Mouse (Mus musculus) left cerebral cortex, adult 11 months (tissue): Measurements from ENCODE around the gene Mrm1.

Source experiments
- DNase-seq: peaks from one replicate; pipeline ENCODE4 v3.0.0; 2022; ENCODE audit warnings: low spot score

Gene Mrm1

GRCm38 (mm10) chr11:84813724-84814510, 5.4 kb downstream of the Mrm1 start:
- no peak for DNase-seq

GRCm38 (mm10) chr11:84804373-84804772, 14.9 kb downstream of the Mrm1 start:
- DNase-seq = no peak

DNA sequence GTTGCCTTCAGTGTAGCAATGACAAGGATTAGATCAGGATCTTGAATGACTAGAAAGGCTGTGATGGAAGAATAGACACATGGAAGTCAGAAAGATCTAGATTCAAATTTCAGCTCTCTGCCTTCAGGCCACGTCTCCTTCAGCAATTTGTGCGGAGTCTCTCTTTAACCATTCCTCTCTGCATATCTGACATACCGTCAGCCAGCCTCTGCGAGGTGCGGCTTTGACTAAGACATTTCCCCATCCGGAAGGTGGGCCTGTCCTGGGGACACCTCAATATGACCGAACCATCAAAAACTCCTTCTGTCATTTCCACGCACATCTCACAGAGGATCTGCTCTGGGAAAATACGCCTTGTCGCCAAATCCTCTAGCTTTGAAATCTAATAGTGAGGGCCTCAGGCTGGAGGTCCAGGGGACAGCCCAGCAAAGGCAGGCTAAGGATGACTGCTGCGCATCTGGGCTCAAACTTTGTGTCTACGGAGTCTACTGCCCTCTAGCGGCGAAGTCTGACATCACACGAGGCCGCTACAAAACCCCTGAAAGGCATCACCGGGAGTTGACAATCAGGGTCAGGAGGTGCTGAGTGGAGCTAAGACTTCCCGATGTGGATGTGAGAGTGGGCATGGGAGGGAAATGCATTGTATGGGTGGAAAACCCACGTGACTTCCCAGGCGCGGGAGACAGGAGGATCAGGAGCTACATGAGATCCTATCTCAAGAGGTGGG, 21.5 kb downstream of the Mrm1 start:
- no peak for DNase-seq

- no peak for DNase-seq
Measured at GRCm38 (mm10) chr11:84797026-84797425, 22.3 kb downstream of the Mrm1 start.

DNA sequence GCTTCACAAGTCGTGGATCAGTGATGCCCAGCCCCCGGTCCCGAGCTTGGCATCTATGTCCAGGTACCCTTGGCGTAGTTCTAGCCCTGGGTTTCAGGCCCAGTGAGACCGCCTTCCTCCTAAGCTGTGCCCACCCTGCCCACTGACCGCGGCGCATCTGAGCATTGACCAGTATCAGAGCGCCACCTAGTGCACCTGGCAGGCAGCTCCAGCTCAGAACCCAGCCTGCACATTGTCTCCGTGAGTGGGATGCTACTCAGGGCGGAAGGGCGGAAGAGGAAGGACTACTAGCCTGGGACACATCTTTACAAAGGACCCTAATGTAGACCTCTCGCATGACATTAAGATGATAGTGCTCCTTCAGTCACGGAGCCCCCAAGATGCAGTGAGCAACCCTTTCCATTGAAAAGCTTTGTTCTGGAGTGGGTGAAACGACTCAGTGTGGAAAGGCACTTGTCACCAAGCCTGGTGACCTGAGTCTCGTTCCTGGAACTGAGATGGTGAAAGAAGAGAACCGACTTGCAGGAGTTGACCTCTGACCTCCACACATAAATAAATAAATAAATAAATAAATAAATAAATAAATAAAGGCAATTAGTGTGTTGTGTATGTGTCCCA, 24.7 kb downstream of the Mrm1 start:
- DNase-seq = peak; percentile 54

DNA sequence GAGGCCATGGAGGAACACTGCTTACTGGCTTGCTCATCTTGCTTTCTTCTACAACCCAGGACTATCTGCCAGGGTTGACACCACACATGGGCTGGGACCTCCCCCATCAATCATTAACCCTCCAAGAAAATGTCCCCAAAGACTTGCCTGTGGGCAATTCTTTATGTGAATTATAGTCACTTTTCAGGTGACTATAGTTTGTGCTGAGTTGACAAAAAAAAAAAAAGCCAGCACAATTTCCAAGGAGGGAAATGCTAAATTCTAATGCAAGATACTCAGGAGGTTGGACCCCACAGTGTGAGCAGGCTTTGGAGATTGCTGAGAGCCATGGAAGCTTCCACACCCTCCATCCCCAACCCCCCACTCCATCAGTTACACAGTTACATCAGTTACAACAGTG, 25.8 kb downstream of the Mrm1 start:
- DNase-seq = no peak

- no peak for DNase-seq
Measured at GRCm38 (mm10) chr11:84790383-84790782, 28.9 kb downstream of the Mrm1 start.

DNA sequence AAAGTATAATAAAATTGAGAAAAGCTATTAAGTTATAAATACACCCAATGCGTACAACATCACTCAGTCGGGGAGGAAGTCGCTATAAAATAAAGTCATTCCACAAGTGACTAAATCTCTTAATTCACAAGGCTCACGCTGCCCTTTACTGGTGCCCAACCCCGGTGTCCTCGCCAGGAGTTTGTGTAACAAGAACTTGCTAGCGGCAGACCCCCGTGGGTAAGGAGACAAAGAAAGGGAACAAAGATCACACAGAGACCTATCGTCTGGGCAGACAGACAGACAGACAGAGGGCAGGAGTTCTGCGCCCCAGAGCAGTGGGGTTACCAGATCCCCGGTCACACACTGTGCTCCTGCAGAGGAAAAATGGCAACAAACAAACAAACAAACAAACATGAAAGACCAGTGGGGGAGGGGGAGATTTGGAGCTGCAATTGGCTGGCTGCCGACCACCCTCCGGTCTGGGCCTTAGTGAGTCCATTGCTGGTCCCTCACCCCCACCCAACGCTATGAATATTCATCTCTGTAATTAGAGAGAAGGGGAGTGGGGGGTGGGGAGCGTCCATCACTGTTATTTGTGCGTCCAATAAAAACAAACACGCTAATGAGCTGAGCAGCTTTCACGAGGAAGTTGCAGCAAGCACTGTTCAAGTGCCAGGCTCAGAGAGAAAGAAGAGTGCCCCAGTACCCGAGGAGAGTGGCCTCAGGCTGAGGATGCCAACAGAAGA, 39.0 kb downstream of the Mrm1 start:
- no peak for DNase-seq

DNA sequence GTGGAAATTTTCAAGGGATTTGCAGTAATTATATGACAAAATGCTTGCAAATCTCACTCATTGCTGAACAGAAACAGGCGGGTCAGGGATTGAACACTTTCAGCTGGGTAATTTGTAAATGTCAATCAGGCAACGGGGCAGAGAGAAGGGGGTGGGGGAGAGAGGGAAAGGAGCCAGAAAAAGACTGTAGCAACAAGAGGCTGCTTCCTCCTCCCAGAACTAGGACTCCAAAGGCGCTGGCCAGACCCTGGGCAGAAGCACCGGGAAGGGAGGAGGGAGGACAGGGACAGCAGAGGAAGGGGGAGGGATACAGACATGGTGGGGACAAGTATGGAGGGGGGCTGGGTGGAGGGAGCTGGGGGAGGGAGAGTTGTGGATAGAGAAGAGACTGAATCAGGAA, 43.8 kb downstream of the Mrm1 start:
- no peak for DNase-seq

GRCm38 (mm10) chr11:84774870-84775514, 44.3 kb downstream of the Mrm1 start:
- no peak for DNase-seq

- DNase-seq = no peak
Measured at GRCm38 (mm10) chr11:84767898-84768297, 51.4 kb downstream of the Mrm1 start.

- no peak for DNase-seq
Measured at GRCm38 (mm10) chr11:84765125-84765524, 54.2 kb downstream of the Mrm1 start.

- DNase-seq = no peak
Measured at GRCm38 (mm10) chr11:84764527-84764961, 54.8 kb downstream of the Mrm1 start.

DNA sequence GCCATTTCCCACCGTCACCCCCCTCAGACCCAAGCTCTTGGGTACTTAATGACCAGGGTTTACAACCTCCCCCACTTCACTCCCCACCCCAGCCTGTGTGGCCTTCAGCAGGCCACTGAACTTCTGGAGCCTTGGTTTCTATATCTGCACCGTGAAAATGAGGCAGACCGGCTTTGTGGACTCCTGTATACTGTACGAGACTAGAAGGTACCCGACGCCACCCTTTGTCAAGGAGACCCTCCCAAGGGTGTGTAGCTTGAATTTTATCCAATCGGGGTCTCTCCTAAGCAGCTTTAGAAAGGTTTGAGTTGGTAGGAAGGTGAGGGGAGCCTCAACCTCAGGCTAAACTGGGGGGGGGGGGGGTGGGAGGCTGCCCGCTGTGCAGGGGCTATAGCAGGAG, 55.2 kb downstream of the Mrm1 start:
- DNase-seq = no peak
